Mouse (Mus musculus) 416B (cell line): Measurements from ENCODE around the gene Foxr2.

ENCODE experiments used
- DNase-seq: peaks from one replicate; pipeline ENCODE4 v3.0.0; 2011; ENCODE audit warnings: low read depth

Gene Foxr2

DNA sequence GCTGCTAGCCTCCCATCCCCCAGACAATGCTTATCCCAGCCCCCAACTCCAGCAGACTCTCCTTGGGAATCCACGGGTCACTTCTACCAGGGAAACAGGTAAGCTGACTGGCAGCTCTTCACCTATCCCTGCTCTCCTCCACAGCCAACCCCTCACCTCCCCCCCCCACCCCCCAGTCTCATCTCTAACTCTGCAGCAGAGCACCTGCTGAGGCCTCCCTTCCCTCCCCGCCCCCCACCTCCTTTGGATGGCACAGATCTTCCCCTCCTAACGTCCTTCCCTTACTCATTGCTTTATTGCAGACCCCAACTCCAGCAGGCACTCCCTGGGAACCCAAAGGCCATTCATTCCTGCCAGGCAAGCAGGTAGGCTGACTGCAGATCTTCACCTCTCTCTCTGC lies at the start of gene Foxr2:
Gene Foxr2, plus strand, starts transcription at position 301 of the 400 bp plus-strand sequence.
- DNase-seq: no peak

DNA sequence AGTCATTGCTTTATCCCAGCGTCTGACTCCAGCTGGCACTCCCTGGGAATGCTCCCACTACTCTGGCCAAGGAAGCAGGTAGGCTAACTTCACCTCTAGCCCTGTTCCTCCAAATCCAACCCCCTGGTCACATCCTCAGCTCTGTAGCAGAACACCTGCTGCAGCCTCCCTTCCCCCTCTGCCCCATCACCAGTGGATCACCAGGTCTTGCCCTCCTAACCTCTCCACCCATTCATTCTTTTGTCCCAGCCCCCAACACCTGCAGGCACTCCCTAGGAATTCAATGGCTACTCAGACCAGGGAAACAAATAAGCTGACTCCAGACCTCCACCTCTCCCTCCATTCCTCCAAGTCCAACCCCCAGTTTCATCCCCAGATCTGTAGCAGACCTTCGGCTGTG lies 427 bp downstream of the Foxr2 start:
- DNase-seq: no peak

DNA sequence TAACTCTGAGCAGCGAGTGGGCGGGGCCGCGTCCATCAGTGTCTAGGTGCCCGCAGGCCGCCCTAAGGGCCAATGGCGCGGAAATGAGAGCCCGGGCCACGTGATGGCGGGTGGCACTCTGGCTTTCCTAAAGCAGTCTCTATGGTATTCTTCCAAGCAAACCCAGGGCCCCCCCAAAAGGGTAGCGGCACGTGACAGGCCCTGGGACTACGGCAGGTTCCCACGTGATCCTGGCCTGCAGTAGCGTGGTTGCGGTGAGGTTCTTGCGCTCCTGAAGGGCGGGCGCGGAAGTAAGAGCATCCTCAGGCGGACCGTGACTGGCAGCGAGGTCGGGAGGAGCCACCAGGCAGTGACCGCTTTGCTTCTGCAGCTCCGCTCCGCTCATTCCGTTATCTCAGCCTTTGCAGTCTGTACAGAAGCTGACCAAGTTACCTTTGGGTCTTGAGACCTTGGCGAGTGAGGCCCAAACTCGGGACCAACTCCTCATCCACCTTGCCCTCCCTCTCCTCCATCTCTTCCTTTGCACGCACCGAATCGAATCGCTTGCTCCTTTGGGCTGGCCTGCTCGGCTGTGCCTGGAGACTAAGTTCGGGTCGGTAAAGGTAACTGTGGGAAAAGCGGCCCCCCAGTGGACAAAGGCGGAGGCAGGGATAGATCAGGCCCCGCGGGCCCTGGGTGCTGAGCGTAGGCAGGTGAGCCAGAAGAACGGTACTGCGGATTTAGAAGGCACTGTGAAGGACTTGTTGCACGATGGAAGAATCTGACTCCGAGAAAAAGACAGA lies 21.3 kb downstream of the Foxr2 start, which contains the start of gene Rragb:
Gene Rragb, plus strand, starts transcription at position 248 of the 782 bp plus-strand sequence.
- DNase-seq: no peak

DNA sequence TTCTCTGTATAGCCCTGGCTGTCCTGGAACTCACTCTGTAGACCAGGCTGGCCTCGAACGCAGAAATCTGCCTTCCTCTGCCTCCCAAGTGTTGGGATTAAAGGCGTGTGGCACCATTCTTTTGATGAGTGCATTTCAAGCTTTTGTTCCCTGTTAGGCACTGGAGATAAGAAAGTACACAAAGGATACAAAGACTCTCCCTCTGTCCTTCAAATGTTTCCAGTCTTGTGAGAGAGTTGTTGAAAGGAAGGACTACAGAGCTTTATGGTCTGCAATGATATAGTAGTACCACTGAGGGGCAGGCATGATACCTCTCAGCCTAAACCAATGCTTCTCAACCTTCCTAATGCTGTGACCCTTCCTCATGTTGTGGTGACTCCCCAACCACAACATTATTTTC lies 24.1 kb downstream of the Foxr2 start:
- no peak for DNase-seq

DNA sequence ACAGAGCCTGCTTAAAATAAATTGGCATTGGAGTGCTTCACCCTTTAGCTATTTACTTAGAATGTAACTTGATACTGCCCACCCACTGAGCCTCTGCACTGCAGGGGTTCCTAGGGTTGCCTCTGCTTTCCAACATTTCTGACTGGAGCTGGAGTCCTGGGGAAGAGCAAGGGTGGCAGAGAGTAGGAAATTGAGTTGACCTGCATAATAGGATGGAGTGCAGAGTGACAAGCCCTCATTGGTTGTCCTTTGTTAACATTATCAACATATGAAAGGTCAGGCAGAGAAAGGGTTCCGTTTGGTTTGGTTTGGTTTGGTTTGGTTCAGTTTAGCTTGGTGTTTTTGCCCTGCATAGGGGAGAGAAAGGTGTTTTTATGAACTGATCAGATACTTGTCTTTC lies 33.2 kb downstream of the Foxr2 start:
- no peak for DNase-seq

DNA sequence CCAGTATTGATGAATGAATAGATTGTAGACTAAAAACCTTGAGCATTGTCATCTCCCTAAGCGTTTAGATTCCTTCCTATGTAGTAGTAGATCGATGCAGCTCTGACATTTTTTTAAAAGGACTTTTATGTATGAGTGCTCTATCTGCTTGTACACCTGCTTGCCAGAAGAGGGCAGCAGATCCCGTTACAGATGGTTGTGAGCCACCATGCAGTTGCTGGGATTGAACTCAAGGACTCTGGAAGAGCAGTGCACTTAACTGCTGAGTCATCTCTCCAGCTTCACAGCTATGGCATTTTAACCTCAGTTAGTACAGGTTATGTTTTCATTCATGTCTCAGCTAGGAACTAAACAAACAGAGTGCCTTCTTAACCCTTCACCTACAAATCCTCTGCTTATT lies 36.7 kb downstream of the Foxr2 start:
- DNase-seq: peak; percentile 43

DNA sequence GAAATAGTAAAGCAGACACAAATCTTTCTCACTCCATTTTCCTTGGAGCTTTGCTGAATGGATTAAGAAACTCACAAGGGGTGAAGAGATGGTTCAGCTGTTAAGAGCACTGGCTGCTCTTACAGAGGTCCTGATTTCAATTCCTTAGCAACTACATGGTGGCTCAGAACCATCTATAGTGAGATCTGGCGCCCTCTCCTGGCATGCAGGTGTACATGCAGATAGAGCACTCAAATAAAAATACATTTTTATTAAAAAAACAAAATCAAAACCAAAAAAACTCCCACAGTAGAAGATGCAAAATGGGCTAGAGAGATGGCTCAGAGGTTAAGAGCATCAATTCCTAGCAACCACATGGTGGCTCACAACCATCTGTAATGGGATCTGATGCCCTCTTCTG lies 56.2 kb downstream of the Foxr2 start:
- peak; percentile 11 for DNase-seq

DNA sequence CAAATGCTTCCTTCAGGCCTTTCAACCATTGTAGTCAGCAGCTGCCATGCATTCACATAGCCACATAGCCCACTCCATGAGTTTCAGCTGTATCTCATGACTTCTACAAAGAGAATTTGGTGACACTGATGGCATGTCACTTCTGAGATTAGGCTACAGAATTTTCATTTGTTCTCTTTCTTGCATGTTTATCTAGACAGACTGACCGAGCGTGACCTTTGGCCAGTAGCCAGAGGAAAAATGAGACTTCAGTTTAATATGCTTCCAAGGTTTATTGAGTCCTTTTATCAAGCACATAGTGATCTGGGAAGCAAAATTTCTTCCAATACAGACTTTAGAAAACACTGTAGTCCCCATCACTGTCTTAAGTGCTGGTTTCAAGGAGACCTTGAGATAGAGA lies 63.6 kb downstream of the Foxr2 start:
- no peak for DNase-seq
